Mouse (Mus musculus) kidney, embryonic 14.5 days (tissue): ENCODE measurements around the gene Slain2. TPM values are rescaled to one million over a fixed set of nuclear protein-coding genes. Genes with fewer than 3 reads are reported as not detected.

Source experiments
- ATAC-seq: fragments of 200-750 bp; cut with Nextera tagmentation; 2 replicates; pipeline ENCODE4 v1.8.0; 2017; ENCODE audit warnings: moderate number of reproducible peaks, mild to moderate bottlenecking, moderate TSS enrichment, moderate library complexity; ENCODE audit not compliant: low FRiP score, low TSS enrichment
- H3K27ac ChIP-seq: fragments of 300-500 bp; sonication (generic); 2 replicates; pipeline ENCODE4 v1.5.1; 2014; ENCODE audit warnings: low read depth, mild to moderate bottlenecking, low read length, moderate library complexity, mixed read lengths
- H3K27me3 ChIP-seq: fragments of 300-500 bp; sonication (generic); 2 replicates; pipeline ENCODE4 v1.6.1; 2014; ENCODE audit warnings: mild to moderate bottlenecking, low read length; ENCODE audit not compliant: control insufficient read depth, insufficient read depth
- H3K36me3 ChIP-seq: fragments of 300-500 bp; sonication (generic); 2 replicates; pipeline ENCODE4 v1.6.1; 2014; ENCODE audit warnings: low read length, mixed read lengths; ENCODE audit not compliant: control insufficient read depth, insufficient read depth
- H3K4me1 ChIP-seq: fragments of 300-500 bp; sonication (generic); 2 replicates; pipeline ENCODE4 v1.6.1; 2014; ENCODE audit warnings: low read length, mixed read lengths; ENCODE audit not compliant: control insufficient read depth, insufficient read depth
- H3K4me2 ChIP-seq: fragments of 300-500 bp; sonication (generic); replicated peaks from 2 replicates; pipeline ENCODE4 v1.6.1; 2014; ENCODE audit warnings: low read depth, mild to moderate bottlenecking, low read length
- H3K4me3 ChIP-seq: fragments of 300-500 bp; sonication (generic); 2 replicates; pipeline ENCODE4 v1.5.1; 2014; ENCODE audit warnings: mild to moderate bottlenecking, low read length
- H3K9ac ChIP-seq: fragments of 300-500 bp; sonication (generic); 2 replicates; pipeline ENCODE4 v1.6.1; 2014; ENCODE audit warnings: low read depth, mild to moderate bottlenecking, low read length, moderate library complexity
- H3K9me3 ChIP-seq: fragments of 300-500 bp; sonication (generic); 2 replicates; pipeline ENCODE4 v1.6.1; 2016; ENCODE audit warnings: low read length; ENCODE audit not compliant: control insufficient read depth
- WGBS: fragments of 180-500 bp; shearing (Covaris S2); extraction: QIAGEN DNeasy Blood & Tissue Kit; methylation state at CpG from one replicate; pipeline ENCODE4 v1.1.7; 2014; 5-methylcytosine and 5-hydroxymethylcytosine counted together
- polyA plus RNA-seq: library from polyadenylated mRNA; unstranded; fragments of >200 nt; fragmentation: Nextera tagmentation; extraction: Ambion mirVana; gene quantifications from 2 replicates; pipeline ENCODE4 v1.2.1, GENCODE M21; 2014

Slain2 gene
- polyA plus RNA-seq, 1 experiment from 2014 or later: 25.3 TPM

GRCm38 (mm10) chr5:72896478-72897279 lies 17.4 kb upstream of the Slain2 start:
- no peak for ATAC-seq
- 75% methylated on average over 18 of the region's 18 CpGs for WGBS
- H3K27ac ChIP-seq: no peak overlapping the region
- H3K4me3 ChIP-seq: no peak overlapping the region
- no peaks in the 10 kb centered on the region for H3K9me3 ChIP-seq
- no peaks in the 10 kb centered on the region for H3K36me3 ChIP-seq
- H3K27me3 ChIP-seq: no peaks in the 10 kb centered on the region
- H3K4me1 ChIP-seq: no peaks in the 10 kb centered on the region
- no peak overlapping the region for H3K9ac ChIP-seq
- H3K4me2 ChIP-seq: no peak overlapping the region

- H3K27me3 ChIP-seq: no peaks in the 10 kb centered on the region
- H3K4me1 ChIP-seq: no peaks in the 10 kb centered on the region
- no peak overlapping the region for H3K4me3 ChIP-seq
- no peaks in the 10 kb centered on the region for H3K9me3 ChIP-seq
- no peak overlapping the region for H3K4me2 ChIP-seq
- no peak overlapping the region for H3K27ac ChIP-seq
- WGBS: 33% methylated on average over 6 of the region's 6 CpGs
- H3K36me3 ChIP-seq: no peaks in the 10 kb centered on the region
- no peak for ATAC-seq
- H3K9ac ChIP-seq: no peak overlapping the region
These were observed 16.1 kb upstream of the Slain2 start for GRCm38 (mm10) chr5:72897998-72898397.

GRCm38 (mm10) chr5:72899255-72899654 lies 14.8 kb upstream of the Slain2 start:
- no peak for ATAC-seq
- Histone ChIP-seq H3K36me3 (no peaks in the 10 kb centered on the region), H3K4me3 (no peak overlapping the region), H3K27me3 (no peaks in the 10 kb centered on the region), H3K9ac (no peak overlapping the region), H3K9me3 (no peaks in the 10 kb centered on the region), H3K27ac (no peak overlapping the region), H3K4me2 (no peak overlapping the region), H3K4me1 (no peaks in the 10 kb centered on the region)
- 89% methylated on average over 8 of the region's 8 CpGs for WGBS

GRCm38 (mm10) chr5:72901866-72902265 lies 12.2 kb upstream of the Slain2 start:
- Histone ChIP-seq H3K27me3 (no peaks in the 10 kb centered on the region), H3K36me3 (no peaks in the 10 kb centered on the region), H3K4me1 (no peaks in the 10 kb centered on the region), H3K9me3 (no peaks in the 10 kb centered on the region), H3K4me2 (no peak overlapping the region), H3K9ac (no peak overlapping the region), H3K27ac (no peak overlapping the region), H3K4me3 (no peak overlapping the region)
- WGBS: 90% methylated on average over 4 of the region's 4 CpGs
- no peak for ATAC-seq

GRCm38 (mm10) chr5:72902312-72902711 lies 11.8 kb upstream of the Slain2 start:
- Histone ChIP-seq H3K4me3 (no peak overlapping the region), H3K27ac (no peak overlapping the region), H3K4me1 (no peaks in the 10 kb centered on the region), H3K36me3 (no peaks in the 10 kb centered on the region), H3K9me3 (no peaks in the 10 kb centered on the region), H3K4me2 (no peak overlapping the region), H3K27me3 (no peaks in the 10 kb centered on the region), H3K9ac (no peak overlapping the region)
- 75% methylated on average over 3 of the region's 3 CpGs for WGBS
- ATAC-seq: no peak

GRCm38 (mm10) chr5:72902876-72903516 lies 11.1 kb upstream of the Slain2 start:
- ATAC-seq: no peak

GRCm38 (mm10) chr5:72904903-72905790 lies 9.0 kb upstream of the Slain2 start:
- WGBS: 75% methylated on average over 18 of the region's 18 CpGs
- Histone ChIP-seq H3K36me3 (no peaks in the 10 kb centered on the region), H3K9ac (no peak overlapping the region), H3K4me3 (no peak overlapping the region), H3K9me3 (no peaks in the 10 kb centered on the region), H3K27me3 (no peaks in the 10 kb centered on the region), H3K27ac (no peak overlapping the region), H3K4me2 (no peak overlapping the region), H3K4me1 (no peaks in the 10 kb centered on the region)
- ATAC-seq: no peak

More at GRCm38 (mm10) chr5:72902876-72903516, 11.1 kb upstream of the Slain2 start:
- Histone ChIP-seq H3K4me1 (no peaks in the 10 kb centered on the region), H3K9ac (no peak overlapping the region), H3K4me3 (no peak overlapping the region), H3K4me2 (no peak overlapping the region), H3K9me3 (no peaks in the 10 kb centered on the region), H3K27me3 (no peaks in the 10 kb centered on the region), H3K27ac (no peak overlapping the region), H3K36me3 (no peaks in the 10 kb centered on the region)
- WGBS: 81% methylated on average over 3 of the region's 3 CpGs

GRCm38 (mm10) chr5:72907402-72907801 lies 6.7 kb upstream of the Slain2 start:
- 80% methylated on average over 6 of the region's 6 CpGs for WGBS
- H3K9me3 ChIP-seq: no peaks in the 10 kb centered on the region
- H3K27me3 ChIP-seq: no peaks in the 10 kb centered on the region
- no peak for ATAC-seq
- H3K4me2 ChIP-seq: no peak overlapping the region
- no peak overlapping the region for H3K4me3 ChIP-seq
- H3K4me1 ChIP-seq: no peaks in the 10 kb centered on the region
- H3K9ac ChIP-seq: no peak overlapping the region
- H3K36me3 ChIP-seq: no peaks in the 10 kb centered on the region
- no peak overlapping the region for H3K27ac ChIP-seq
